Mouse (Mus musculus) embryo, embryonic 10.5 days (tissue): ENCODE measurements at regions not wholly inside any gene's neighbourhood (a gene's known extent, or its start where the extent isn't known, plus 50 kb on each side); places are given as distances from the start of the nearest gene placed in this dataset.

Experiments
- DNase-seq: peaks from one replicate; pipeline ENCODE4 v3.0.0-alpha.2; 2015; ENCODE audit warnings: low spot score

GRCm38 (mm10) chr1:43247609-43248008 is 50.8 kb upstream of the Fhl2 start:
- no peak for DNase-seq

GRCm38 (mm10) chr1:43250281-43250680 is 53.5 kb upstream of the Fhl2 start:
- no peak for DNase-seq

GRCm38 (mm10) chr1:43251356-43251755 is 54.6 kb upstream of the Fhl2 start:
- DNase-seq = peak; percentile 4

GRCm38 (mm10) chr1:43254129-43254528 is 57.3 kb upstream of the Fhl2 start:
- no peak for DNase-seq

GRCm38 (mm10) chr1:43256078-43256477 is 59.3 kb upstream of the Fhl2 start:
- no peak for DNase-seq

GRCm38 (mm10) chr1:43257909-43258308 is 61.1 kb upstream of the Fhl2 start:
- no peak for DNase-seq

- no peak for DNase-seq
These were observed 63.1 kb upstream of the Fhl2 start for GRCm38 (mm10) chr1:43259841-43260240.

- DNase-seq = no peak
These were observed 63.7 kb upstream of the Fhl2 start for GRCm38 (mm10) chr1:43260491-43260890.

GRCm38 (mm10) chr1:43264407-43264889 is 67.7 kb upstream of the Fhl2 start:
- peak; percentile 92 for DNase-seq

- DNase-seq = no peak
These were observed 69.1 kb upstream of the Fhl2 start for GRCm38 (mm10) chr1:43265699-43266455.

GRCm38 (mm10) chr1:43269685-43270084 is 72.9 kb upstream of the Fhl2 start:
- DNase-seq = peak; percentile 49

GRCm38 (mm10) chr1:43273236-43273868 is 76.6 kb upstream of the Fhl2 start:
- no peak for DNase-seq

GRCm38 (mm10) chr1:43291736-43292135 is 95.0 kb upstream of the Fhl2 start:
- no peak for DNase-seq

- DNase-seq = no peak
These were observed 95.8 kb upstream of the Fhl2 start for GRCm38 (mm10) chr1:43292561-43292960.

- no peak for DNase-seq
These were observed 97.6 kb upstream of the Fhl2 start for GRCm38 (mm10) chr1:43294221-43295012.

GRCm38 (mm10) chr1:43297579-43297978 is 100.8 kb upstream of the Fhl2 start:
- no peak for DNase-seq

GRCm38 (mm10) chr1:43298746-43299145 is 102.0 kb upstream of the Fhl2 start:
- no peak for DNase-seq

GRCm38 (mm10) chr1:43299490-43300302 is 102.9 kb upstream of the Fhl2 start:
- DNase-seq = peak; percentile 83

GRCm38 (mm10) chr1:43300676-43301075 is 103.9 kb upstream of the Fhl2 start:
- no peak for DNase-seq

- no peak for DNase-seq
These were observed 105.2 kb upstream of the Fhl2 start for GRCm38 (mm10) chr1:43301866-43302571.

GRCm38 (mm10) chr1:43302657-43303056 is 105.9 kb upstream of the Fhl2 start:
- no peak for DNase-seq
